Mouse (Mus musculus) liver, adult 2 months (tissue): ENCODE results near the gene Eno2. TPM values are rescaled to one million over a fixed set of nuclear protein-coding genes. Genes with fewer than 3 reads are reported as not detected.
A peak's percentile ranks its signal among the peaks of the same experiment; 100 is the strongest.

Source experiments
- DNase-seq: peaks from one replicate; pipeline ENCODE4 v3.0.0-alpha.2; 2011; ENCODE audit warnings: low read depth, low spot score; ENCODE audit errors: extremely low read depth
- H3K27ac ChIP-seq: fragments of 200-500 bp; replicated peaks from 2 replicates; pipeline ENCODE4 v1.5.1; 2012; ENCODE audit warnings: low read depth, mild to moderate bottlenecking, control low read depth, inconsistent platforms, low read length; ENCODE audit not compliant: insufficient read depth
- H3K27me3 ChIP-seq: fragments of 200-500 bp; 2 replicates; pipeline ENCODE4 v1.6.1; 2012; ENCODE audit warnings: mild to moderate bottlenecking, moderate library complexity, low read length, inconsistent platforms; ENCODE audit not compliant: control insufficient read depth, insufficient read depth
- H3K36me3 ChIP-seq: fragments of 200-500 bp; 2 replicates; pipeline ENCODE4 v1.6.1; 2012; ENCODE audit warnings: low read length, inconsistent platforms; ENCODE audit not compliant: control insufficient read depth, insufficient read depth
- H3K4me1 ChIP-seq: fragments of 200-500 bp; 2 replicates; pipeline ENCODE4 v1.6.1; 2011; ENCODE audit warnings: low read length; ENCODE audit not compliant: control insufficient read depth, insufficient read depth
- H3K4me3 ChIP-seq: fragments of 200-500 bp; 2 replicates; pipeline ENCODE4 v1.5.1; 2011; ENCODE audit warnings: low read depth, mild to moderate bottlenecking, control low read depth, low read length, moderate library complexity; ENCODE audit not compliant: insufficient read depth
- H3K79me2 ChIP-seq: fragments of 200-500 bp; 2 replicates; pipeline ENCODE4 v1.6.1; 2012; ENCODE audit warnings: inconsistent platforms, mild to moderate bottlenecking, low read length, moderate library complexity; ENCODE audit not compliant: control insufficient read depth, insufficient read depth
- H3K9ac ChIP-seq: fragments of 200-500 bp; 2 replicates; pipeline ENCODE4 v1.6.1; 2012; ENCODE audit warnings: low read depth, mild to moderate bottlenecking, control low read depth, inconsistent platforms, low read length
- CTCF ChIP-seq: fragments of 200-500 bp; IDR thresholded peaks from 2 replicates; pipeline ENCODE4 v1.5.1; 2011; ENCODE audit warnings: low read depth, low read length, control low read depth
- POLR2A ChIP-seq: fragments of 200-500 bp; IDR thresholded peaks from 2 replicates; pipeline ENCODE4 v1.6.1; 2011; ENCODE audit warnings: low read length, control low read depth; ENCODE audit not compliant: insufficient read depth; ENCODE audit errors: extremely low read depth
- WGBS: fragments of 180-500 bp; shearing (Covaris S2); methylation state at CpG from one replicate; pipeline ENCODE4 v1.1.7; 2018; 5-methylcytosine and 5-hydroxymethylcytosine counted together
- polyA plus RNA-seq: library from polyadenylated mRNA; depleted of rRNA; stranded (reverse); fragments of >200 nt; gene quantifications from 2 replicates; pipeline ENCODE4 v1.2.3, GENCODE M21; 2012; rRNA removed
- total RNA-seq: library from RNA; depleted of rRNA; stranded (reverse); fragments of >200 nt; gene quantifications from 2 replicates; pipeline ENCODE4 v1.2.3, GENCODE M21; 2014; rRNA removed

Gene Eno2
- total and polyA plus RNA-seq, 2 experiments = 0.09 to 0.34 TPM

- H3K36me3 ChIP-seq = peaks cover 15% of the 10 kb centered on the region
- 60% methylated on average over 20 of the region's 20 CpGs for WGBS
- TF ChIP-seq CTCF (peak; percentile 88), POLR2A (no peak)
- H3K79me2 ChIP-seq = peaks cover 17% of the 10 kb centered on the region; the same call in 1 of the 2 replicates
- H3K27ac ChIP-seq = no peak overlapping the region
- no peak overlapping the region for H3K9ac ChIP-seq
- H3K4me3 ChIP-seq = no peak overlapping the region
- peak; percentile 49 for DNase-seq
- peaks cover 16% of the 10 kb centered on the region for H3K4me1 ChIP-seq
- H3K27me3 ChIP-seq = no peaks in the 10 kb centered on the region
Measured at GRCm38 (mm10) chr6:124716864-124717490, 52.5 kb downstream of the Eno2 start.

- peak overlapping the region; percentile 89 for H3K27ac ChIP-seq
- H3K4me1 ChIP-seq = peaks cover 19% of the 10 kb centered on the region
- peak; percentile 67 for DNase-seq
- WGBS = 3% methylated on average over 11 of the region's 11 CpGs
- peak overlapping the region; percentile 91 for H3K9ac ChIP-seq
- H3K27me3 ChIP-seq = no peaks in the 10 kb centered on the region
- H3K79me2 ChIP-seq = peaks cover 35% of the 10 kb centered on the region; the same call in 1 of the 2 replicates
- H3K36me3 ChIP-seq = peaks cover 15% of the 10 kb centered on the region
- peak overlapping the region; percentile 86 for H3K4me3 ChIP-seq
- TF ChIP-seq CTCF (no peak), POLR2A (no peak)
Measured at GRCm38 (mm10) chr6:124712918-124713317, 56.6 kb downstream of the Eno2 start.

- Histone ChIP-seq H3K36me3 (peaks cover 15% of the 10 kb centered on the region), H3K79me2 (peaks cover 38% of the 10 kb centered on the region; the same call in 1 of the 2 replicates), H3K27ac (peak within 1 kb of the TSS; percentile 89), H3K4me1 (peaks cover 20% of the 10 kb centered on the region), H3K9ac (peak within 1 kb of the TSS; percentile 93), H3K4me3 (peak within 1 kb of the TSS; percentile 99), H3K27me3 (no peaks in the 10 kb centered on the region)
- TF ChIP-seq POLR2A (peak; percentile 56), CTCF (no peak)
- under 1% methylated on average over 76 of the region's 76 CpGs for WGBS
- DNase-seq = peak; percentile 91
Measured at GRCm38 (mm10) chr6:124711824-124712782, 57.4 kb downstream of the Eno2 start, which contains the start of the genes Emg1 and Phb2. Gene Emg1, minus strand, starts transcription at chr6:124712178. Gene Phb2, plus strand, starts transcription at chr6:124712336.

Other genes starting within 250 kb of the Eno2 start
- gene C1s1, start 227.3 kb downstream of the Eno2 start, total RNA-seq = 384 and 554 TPM in 2 replicates
- gene C1s1, start 227.3 kb downstream of the Eno2 start, polyA plus RNA-seq = 174 and 206 TPM in 2 replicates
- under 0.01 TPM in 1 of 2 replicates, not detected in the other for gene C1rb, start 199.4 kb downstream of the Eno2 start, total RNA-seq
- 0.12 TPM in 1 of 2 replicates, not detected in the other for gene C1rb, start 199.4 kb downstream of the Eno2 start, polyA plus RNA-seq
- 0.09 TPM in 1 of 2 replicates, not detected in the other for gene C1s2, start 133.6 kb downstream of the Eno2 start, total RNA-seq
- gene C1s2, start 133.6 kb downstream of the Eno2 start, polyA plus RNA-seq = not detected in 2 replicates
- gene Lpcat3, start 106.6 kb downstream of the Eno2 start, total RNA-seq = 72.4 and 99.9 TPM in 2 replicates
- gene Lpcat3, start 106.6 kb downstream of the Eno2 start, polyA plus RNA-seq = 172 and 188 TPM in 2 replicates
- gene Emg1, start 57.5 kb downstream of the Eno2 start, total RNA-seq = 97.4 and 99.6 TPM in 2 replicates
- gene Emg1, start 57.5 kb downstream of the Eno2 start, polyA plus RNA-seq = 46.0 and 56.3 TPM in 2 replicates
- gene Phb2, start 57.3 kb downstream of the Eno2 start, total RNA-seq = 140 and 151 TPM in 2 replicates
- gene Phb2, start 57.3 kb downstream of the Eno2 start, polyA plus RNA-seq = 209 and 210 TPM in 2 replicates
- gene Ptpn6, start 31.0 kb downstream of the Eno2 start, total RNA-seq = 16.7 and 19.7 TPM in 2 replicates
- gene Ptpn6, start 31.0 kb downstream of the Eno2 start, polyA plus RNA-seq = 17.3 and 17.8 TPM in 2 replicates
- gene Grcc10, start 28.3 kb downstream of the Eno2 start, total RNA-seq = 125 and 140 TPM in 2 replicates
- 203 and 216 TPM in 2 replicates for gene Grcc10, start 28.3 kb downstream of the Eno2 start, polyA plus RNA-seq
- not detected in 2 replicates for gene Gm45234, start 13.7 kb downstream of the Eno2 start, total RNA-seq
- gene Gm45234, start 13.7 kb downstream of the Eno2 start, polyA plus RNA-seq = not detected in 2 replicates
- gene Atn1, start 13.1 kb downstream of the Eno2 start, total RNA-seq = 1.4 and 1.5 TPM in 2 replicates
- 9.6 and 10.9 TPM in 2 replicates for gene Atn1, start 13.1 kb downstream of the Eno2 start, polyA plus RNA-seq
- not detected in 2 replicates for gene Lrrc23, start 10.1 kb upstream of the Eno2 start, total RNA-seq
- not detected in 2 replicates for gene Lrrc23, start 10.1 kb upstream of the Eno2 start, polyA plus RNA-seq
- gene Spsb2, start 39.0 kb upstream of the Eno2 start, total RNA-seq = 9.9 and 14.1 TPM in 2 replicates
- gene Spsb2, start 39.0 kb upstream of the Eno2 start, polyA plus RNA-seq = 20.1 and 21.6 TPM in 2 replicates
- 422 and 433 TPM in 2 replicates for gene Tpi1, start 44.6 kb upstream of the Eno2 start, total RNA-seq
- 491 and 524 TPM in 2 replicates for gene Tpi1, start 44.6 kb upstream of the Eno2 start, polyA plus RNA-seq
- 50.5 and 55.9 TPM in 2 replicates for gene Usp5, start 59.8 kb upstream of the Eno2 start, total RNA-seq
- gene Usp5, start 59.8 kb upstream of the Eno2 start, polyA plus RNA-seq = 47.9 and 49.3 TPM in 2 replicates
- gene Cdca3, start 59.9 kb upstream of the Eno2 start, total RNA-seq = 1.1 and 3.2 TPM in 2 replicates
- 2.1 and 2.6 TPM in 2 replicates for gene Cdca3, start 59.9 kb upstream of the Eno2 start, polyA plus RNA-seq
- not detected in 2 replicates for gene Gnb3, start 70.6 kb upstream of the Eno2 start, total RNA-seq
- gene Gnb3, start 70.6 kb upstream of the Eno2 start, polyA plus RNA-seq = not detected in 2 replicates
- gene P3h3, start 88.1 kb upstream of the Eno2 start, total RNA-seq = 2.1 and 2.5 TPM in 2 replicates
- gene P3h3, start 88.1 kb upstream of the Eno2 start, polyA plus RNA-seq = 2.5 and 3.0 TPM in 2 replicates
- gene Gpr162, start 94.3 kb upstream of the Eno2 start, total RNA-seq = 0.09 and 0.27 TPM in 2 replicates
- gene Gpr162, start 94.3 kb upstream of the Eno2 start, polyA plus RNA-seq = 0.42 and 0.44 TPM in 2 replicates
- 0.27 and 0.83 TPM in 2 replicates for gene Cd4, start 118.5 kb upstream of the Eno2 start, total RNA-seq
- gene Cd4, start 118.5 kb upstream of the Eno2 start, polyA plus RNA-seq = 0.19 and 0.46 TPM in 2 replicates
- 0.09 and 0.13 TPM in 2 replicates for gene Lag3, start 142.0 kb upstream of the Eno2 start, total RNA-seq
- gene Lag3, start 142.0 kb upstream of the Eno2 start, polyA plus RNA-seq = 0.39 and 0.67 TPM in 2 replicates
- gene Ptms, start 150.4 kb upstream of the Eno2 start, total RNA-seq = 80.7 and 101 TPM in 2 replicates
- gene Ptms, start 150.4 kb upstream of the Eno2 start, polyA plus RNA-seq = 2,256 and 3,281 TPM in 2 replicates
- 74.6 and 101 TPM in 2 replicates for gene Mlf2, start 161.7 kb upstream of the Eno2 start, total RNA-seq
- gene Mlf2, start 161.7 kb upstream of the Eno2 start, polyA plus RNA-seq = 265 and 285 TPM in 2 replicates
- 35.8 and 46.6 TPM in 2 replicates for gene Cops7a, start 195.9 kb upstream of the Eno2 start, total RNA-seq
- 165 and 170 TPM in 2 replicates for gene Cops7a, start 195.9 kb upstream of the Eno2 start, polyA plus RNA-seq
- gene Pianp, start 227.0 kb upstream of the Eno2 start, total RNA-seq = 0.13 TPM in 1 of 2 replicates, not detected in the other
- 0.77 and 1.4 TPM in 2 replicates for gene Pianp, start 227.0 kb upstream of the Eno2 start, polyA plus RNA-seq
- gene Zfp384, start 239.5 kb upstream of the Eno2 start, total RNA-seq = 7.6 and 8.9 TPM in 2 replicates
- 23.1 and 34.7 TPM in 2 replicates for gene Zfp384, start 239.5 kb upstream of the Eno2 start, polyA plus RNA-seq